Mouse (Mus musculus) cerebellum, adult 2 months (tissue): ENCODE data around the gene Acly. TPM values are rescaled to one million over a fixed set of nuclear protein-coding genes. Genes with fewer than 3 reads are reported as not detected.

Source experiments
- DNase-seq, 2 experiments: peaks; one replicate each; pipeline ENCODE4 v3.0.0; 2021
- H3K27ac ChIP-seq: fragments of 200-500 bp; 2 replicates; pipeline ENCODE4 v1.5.1; 2012; ENCODE audit warnings: low read length, control low read depth, inconsistent platforms; ENCODE audit not compliant: insufficient read depth
- H3K27me3 ChIP-seq: fragments of 200-500 bp; 2 replicates; pipeline ENCODE4 v1.6.1; 2012; ENCODE audit warnings: inconsistent platforms, mild to moderate bottlenecking, low read length, moderate library complexity; ENCODE audit not compliant: control insufficient read depth, insufficient read depth
- H3K4me1 ChIP-seq: fragments of 200-500 bp; 2 replicates; pipeline ENCODE4 v1.6.1; 2011; ENCODE audit warnings: low read length; ENCODE audit not compliant: control insufficient read depth, insufficient read depth
- H3K4me3 ChIP-seq: fragments of 200-500 bp; replicated peaks from 2 replicates; pipeline ENCODE3; 2011; ENCODE audit warnings: mild to moderate bottlenecking, low read depth, low read length, control low read depth; ENCODE audit not compliant: insufficient read depth
- CTCF ChIP-seq: fragments of 200-500 bp; IDR thresholded peaks from 2 replicates; pipeline ENCODE4 v1.5.1; 2011; ENCODE audit warnings: low read depth, mild to moderate bottlenecking, control low read depth, low read length, moderate library complexity, borderline replicate concordance; ENCODE audit not compliant: insufficient read depth
- POLR2A ChIP-seq: fragments of 200-500 bp; IDR thresholded peaks from 2 replicates; pipeline ENCODE4 v1.6.1; 2011; ENCODE audit warnings: low read length, control low read depth, borderline replicate concordance; ENCODE audit not compliant: insufficient read depth
- WGBS: fragments of 180-500 bp; shearing (Covaris S2); methylation state at CpG from one replicate; pipeline ENCODE4 v1.1.7; 2018; 5-methylcytosine and 5-hydroxymethylcytosine counted together
- polyA plus RNA-seq: library from polyadenylated mRNA; depleted of rRNA; stranded (reverse); fragments of >200 nt; gene quantifications from 2 replicates; pipeline ENCODE4 v1.2.3, GENCODE M21; 2012; rRNA removed

Acly gene
- polyA plus RNA-seq, 1 experiment = 156 TPM

DNA sequence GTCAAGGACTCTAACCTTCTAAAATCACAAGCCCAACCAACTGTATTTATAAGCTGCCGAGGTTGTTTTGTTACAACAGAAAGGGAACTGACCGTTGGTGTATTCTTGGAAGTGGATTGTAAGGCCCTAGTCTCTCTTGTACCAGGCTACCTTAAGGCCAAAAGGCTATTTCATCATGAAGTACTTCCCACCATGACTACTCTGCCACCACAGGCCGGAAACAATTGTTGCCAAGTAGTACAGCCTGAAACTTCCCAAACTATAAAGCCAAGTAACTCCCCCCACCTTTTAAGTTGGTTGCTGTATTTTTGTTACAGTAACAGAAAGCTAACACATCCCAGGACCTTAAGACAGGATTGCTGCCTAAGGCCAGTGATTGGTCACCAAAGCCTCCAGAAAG lies 101.0 kb downstream of the Acly start:
- Histone ChIP-seq H3K27me3 (no peaks in the 10 kb centered on the region), H3K4me3 (no peak overlapping the region), H3K4me1 (peaks cover 24% of the 10 kb centered on the region), H3K27ac (no peak overlapping the region)
- DNase-seq = no peak
- no peak for TF ChIP-seq POLR2A
- TF ChIP-seq CTCF = no peak
- 90% methylated on average over 3 of the region's 3 CpGs for WGBS

Other genes with a start within 250 kb of the Acly start
- gene Eif1, start 208.1 kb downstream of the Acly start, polyA plus RNA-seq = 430 and 502 TPM in 2 replicates
- not detected in 2 replicates for gene Gast, start 193.6 kb downstream of the Acly start, polyA plus RNA-seq
- gene Hap1, start 171.9 kb downstream of the Acly start, polyA plus RNA-seq = 105 and 107 TPM in 2 replicates
- 127 and 162 TPM in 2 replicates for gene Jup, start 130.2 kb downstream of the Acly start, polyA plus RNA-seq
- 17.6 and 19.6 TPM in 2 replicates for gene P3h4, start 113.2 kb downstream of the Acly start, polyA plus RNA-seq
- 8.0 and 8.6 TPM in 2 replicates for gene Fkbp10, start 112.3 kb downstream of the Acly start, polyA plus RNA-seq
- gene Nt5c3b, start 86.2 kb downstream of the Acly start, polyA plus RNA-seq = 79.9 and 85.7 TPM in 2 replicates
- gene Klhl10, start 86.1 kb downstream of the Acly start, polyA plus RNA-seq = 0.46 and 0.49 TPM in 2 replicates
- gene Klhl11, start 55.3 kb downstream of the Acly start, polyA plus RNA-seq = 16.1 and 19.1 TPM in 2 replicates
- gene Ttc25, start 17.6 kb upstream of the Acly start, polyA plus RNA-seq = 0.86 and 0.92 TPM in 2 replicates
- 547 and 616 TPM in 2 replicates for gene Cnp, start 46.9 kb upstream of the Acly start, polyA plus RNA-seq
- 27.5 and 27.6 TPM in 2 replicates for gene Nkiras2, start 91.2 kb upstream of the Acly start, polyA plus RNA-seq
- 157 and 177 TPM in 2 replicates for gene Dnajc7, start 92.2 kb upstream of the Acly start, polyA plus RNA-seq
- 56.5 and 75.2 TPM in 2 replicates for gene Zfp385c, start 164.5 kb upstream of the Acly start, polyA plus RNA-seq
- gene Dhx58, start 176.3 kb upstream of the Acly start, polyA plus RNA-seq = 3.6 and 5.1 TPM in 2 replicates
- 55.2 and 56.4 TPM in 2 replicates for gene Kat2a, start 184.5 kb upstream of the Acly start, polyA plus RNA-seq
- not detected in 2 replicates for gene Hspb9, start 185.8 kb upstream of the Acly start, polyA plus RNA-seq
- 186 and 187 TPM in 2 replicates for gene Rab5c, start 210.2 kb upstream of the Acly start, polyA plus RNA-seq
- 0.38 and 0.49 TPM in 2 replicates for gene Kcnh4, start 231.9 kb upstream of the Acly start, polyA plus RNA-seq
- 0.22 TPM in 1 of 2 replicates, not detected in the other for gene Hcrt, start 234.9 kb upstream of the Acly start, polyA plus RNA-seq
- 8.9 and 11.6 TPM in 2 replicates for gene Ghdc, start 243.0 kb upstream of the Acly start, polyA plus RNA-seq